Mouse (Mus musculus): ENCODE results near the gene Cldn3.

GRCm38 (mm10) chr5:134976164-134976563, 9.8 kb upstream of the Cldn3 start:
- TF ChIP-seq CTCF (IDR thresholded peaks at IDR 0.05; ENCODE audit: low read depth) (no peak), EP300 (optimal IDR thresholded peaks at IDR 0.05) (no peak)
